Mouse (Mus musculus) embryonic fibroblast, embryonic 13.5 days (primary cell): ENCODE measurements at regions not wholly inside any gene's neighbourhood (a gene's known extent, or its start where the extent isn't known, plus 50 kb on each side); places are given as distances from the start of the nearest gene placed in this dataset.

Experiments
- CTCF ChIP-seq: IDR thresholded peaks from 2 replicates; pipeline ENCODE4 v1.5.1; 2011; ENCODE audit warnings: mild to moderate bottlenecking, control low read depth, low read length, moderate library complexity, borderline replicate concordance; ENCODE audit not compliant: insufficient read depth
- POLR2A ChIP-seq: IDR thresholded peaks from 2 replicates; pipeline ENCODE4 v1.6.1; 2011; ENCODE audit warnings: low read depth, mild to moderate bottlenecking, control low read depth, low read length, moderate library complexity

DNA sequence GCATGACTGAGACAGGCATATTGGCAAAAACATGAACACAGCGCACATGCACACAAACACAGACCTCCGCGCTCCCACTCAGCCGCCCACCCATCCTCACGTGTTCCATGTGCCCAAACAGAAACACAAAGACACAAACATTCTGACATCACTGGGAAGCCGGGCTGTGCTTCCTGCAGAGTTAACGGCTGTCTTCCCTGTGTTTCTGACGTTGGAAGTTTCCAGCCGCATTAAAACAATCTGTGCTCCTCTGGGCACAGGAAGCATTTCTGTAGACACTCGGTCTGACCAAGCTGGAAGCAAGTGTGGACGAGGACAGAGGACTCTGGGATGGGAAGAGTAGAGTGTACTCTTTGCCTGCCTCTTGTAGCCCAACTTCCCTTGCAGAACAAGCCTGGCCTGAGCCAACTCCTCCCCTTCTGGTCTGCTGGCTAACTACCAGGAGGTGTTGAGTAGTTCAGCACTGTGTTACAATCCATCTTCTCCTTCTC, 296.2 kb upstream of the Zfp703 start:
- TF ChIP-seq POLR2A (no peak), CTCF (no peak)
